Mouse (Mus musculus): ENCODE results near the gene Apba1. TPM values are rescaled to one million over a fixed set of nuclear protein-coding genes. Genes with fewer than 3 reads are reported as not detected.
A peak's percentile ranks its signal among the peaks of the same experiment; 100 is the strongest.

Gene Apba1
- polyA plus RNA-seq, 1 experiment from 2014 or later: 13.3 TPM

- H3K36me3 ChIP-seq (ENCODE audit: control insufficient read depth, insufficient read depth, low read length): no peaks in the 10 kb centered on the region
- no peak overlapping the region for H3K9ac ChIP-seq (ENCODE audit: low read depth, low read length)
- H3K9me3 ChIP-seq (ENCODE audit: control insufficient read depth, low read length): no peaks in the 10 kb centered on the region
- peak overlapping the region; percentile 22 for H3K4me2 ChIP-seq (ENCODE audit: low read length)
- peak overlapping the region; percentile 59; the same call in 1 of the 2 replicates for H3K27ac ChIP-seq (ENCODE audit: low read depth, low read length)
- H3K4me3 ChIP-seq (ENCODE audit: low read length): no peak overlapping the region
- WGBS: 21% methylated on average over 10 of the region's 10 CpGs
- peaks cover 11% of the 10 kb centered on the region; the same call in 1 of the 2 replicates for H3K4me1 ChIP-seq (ENCODE audit: control insufficient read depth, insufficient read depth, low read depth, low read length)
- ATAC-seq: peak; percentile 66
- no peaks in the 10 kb centered on the region for H3K27me3 ChIP-seq (replicated peaks; ENCODE audit: control insufficient read depth, insufficient read depth, low read length)
These were observed 12.1 kb downstream of the Apba1 start for GRCm38 (mm10) chr19:23770494-23771423.

- 75% methylated on average over 7 of the region's 7 CpGs for WGBS
- no peak for ATAC-seq
- Histone ChIP-seq H3K4me2 (ENCODE audit: low read length) (no peak overlapping the region), H3K9ac (ENCODE audit: low read depth, low read length) (no peak overlapping the region), H3K27me3 (replicated peaks; ENCODE audit: control insufficient read depth, insufficient read depth, low read length) (no peaks in the 10 kb centered on the region), H3K9me3 (ENCODE audit: control insufficient read depth, low read length) (no peaks in the 10 kb centered on the region), H3K4me3 (ENCODE audit: low read length) (no peak overlapping the region), H3K4me1 (ENCODE audit: control insufficient read depth, insufficient read depth, low read depth, low read length) (peaks cover 11% of the 10 kb centered on the region; the same call in 1 of the 2 replicates), H3K27ac (ENCODE audit: low read depth, low read length) (no peak overlapping the region), H3K36me3 (ENCODE audit: control insufficient read depth, insufficient read depth, low read length) (no peaks in the 10 kb centered on the region)
These were observed 13.3 kb downstream of the Apba1 start for GRCm38 (mm10) chr19:23771971-23772370.

- Histone ChIP-seq H3K27me3 (replicated peaks; ENCODE audit: control insufficient read depth, insufficient read depth, low read length) (no peaks in the 10 kb centered on the region), H3K4me3 (ENCODE audit: low read length) (no peak overlapping the region), H3K4me1 (ENCODE audit: control insufficient read depth, insufficient read depth, low read depth, low read length) (peaks cover 9% of the 10 kb centered on the region; the same call in 1 of the 2 replicates), H3K9me3 (ENCODE audit: control insufficient read depth, low read length) (no peaks in the 10 kb centered on the region), H3K4me2 (ENCODE audit: low read length) (no peak overlapping the region), H3K27ac (ENCODE audit: low read depth, low read length) (no peak overlapping the region), H3K36me3 (ENCODE audit: control insufficient read depth, insufficient read depth, low read length) (no peaks in the 10 kb centered on the region), H3K9ac (ENCODE audit: low read depth, low read length) (no peak overlapping the region)
- ATAC-seq: no peak
- 71% methylated on average over 6 of the region's 6 CpGs for WGBS
These were observed 16.7 kb downstream of the Apba1 start for GRCm38 (mm10) chr19:23775356-23775755.

- no peak overlapping the region for H3K4me3 ChIP-seq (ENCODE audit: low read length)
- no peaks in the 10 kb centered on the region for H3K36me3 ChIP-seq (ENCODE audit: control insufficient read depth, insufficient read depth, low read length)
- H3K9me3 ChIP-seq (ENCODE audit: control insufficient read depth, low read length): no peaks in the 10 kb centered on the region
- H3K27ac ChIP-seq (ENCODE audit: low read depth, low read length): no peak overlapping the region
- no peaks in the 10 kb centered on the region for H3K27me3 ChIP-seq (replicated peaks; ENCODE audit: control insufficient read depth, insufficient read depth, low read length)
- no peaks in the 10 kb centered on the region for H3K4me1 ChIP-seq (ENCODE audit: control insufficient read depth, insufficient read depth, low read depth, low read length)
- H3K4me2 ChIP-seq (ENCODE audit: low read length): no peak overlapping the region
- no peak overlapping the region for H3K9ac ChIP-seq (ENCODE audit: low read depth, low read length)
- ATAC-seq: no peak
These were observed 20.4 kb downstream of the Apba1 start for GRCm38 (mm10) chr19:23779130-23779529.

- no peak overlapping the region for H3K9ac ChIP-seq (ENCODE audit: low read depth, low read length)
- 85% methylated on average over 4 of the region's 4 CpGs for WGBS
- H3K4me1 ChIP-seq (ENCODE audit: control insufficient read depth, insufficient read depth, low read depth, low read length): no peaks in the 10 kb centered on the region
- H3K4me2 ChIP-seq (ENCODE audit: low read length): no peak overlapping the region
- H3K36me3 ChIP-seq (ENCODE audit: control insufficient read depth, insufficient read depth, low read length): no peaks in the 10 kb centered on the region
- no peak overlapping the region for H3K4me3 ChIP-seq (ENCODE audit: low read length)
- ATAC-seq: no peak
- H3K27me3 ChIP-seq (replicated peaks; ENCODE audit: control insufficient read depth, insufficient read depth, low read length): no peaks in the 10 kb centered on the region
- H3K27ac ChIP-seq (ENCODE audit: low read depth, low read length): no peak overlapping the region
- H3K9me3 ChIP-seq (ENCODE audit: control insufficient read depth, low read length): no peaks in the 10 kb centered on the region
These were observed 21.4 kb downstream of the Apba1 start for GRCm38 (mm10) chr19:23780105-23780504.

- Histone ChIP-seq H3K27me3 (replicated peaks; ENCODE audit: control insufficient read depth, insufficient read depth, low read length) (no peaks in the 10 kb centered on the region), H3K9me3 (ENCODE audit: control insufficient read depth, low read length) (no peaks in the 10 kb centered on the region), H3K4me3 (ENCODE audit: low read length) (no peak overlapping the region), H3K4me1 (ENCODE audit: control insufficient read depth, insufficient read depth, low read depth, low read length) (no peaks in the 10 kb centered on the region), H3K4me2 (ENCODE audit: low read length) (no peak overlapping the region), H3K27ac (ENCODE audit: low read depth, low read length) (no peak overlapping the region), H3K9ac (ENCODE audit: low read depth, low read length) (no peak overlapping the region), H3K36me3 (ENCODE audit: control insufficient read depth, insufficient read depth, low read length) (no peaks in the 10 kb centered on the region)
- 7% methylated on average over 9 of the region's 9 CpGs for WGBS
- ATAC-seq: peak; percentile 19; the same call in 1 of the 2 replicates
These were observed 23.3 kb downstream of the Apba1 start for GRCm38 (mm10) chr19:23781968-23782367.

GRCm38 (mm10) chr19:23788420-23789132, 29.9 kb downstream of the Apba1 start:
- Histone ChIP-seq H3K4me2 (ENCODE audit: low read length) (no peak overlapping the region), H3K9ac (ENCODE audit: low read depth, low read length) (no peak overlapping the region), H3K27ac (ENCODE audit: low read depth, low read length) (no peak overlapping the region), H3K36me3 (ENCODE audit: control insufficient read depth, insufficient read depth, low read length) (no peaks in the 10 kb centered on the region), H3K4me1 (ENCODE audit: control insufficient read depth, insufficient read depth, low read depth, low read length) (peaks cover 3% of the 10 kb centered on the region; the same call in 1 of the 2 replicates), H3K9me3 (ENCODE audit: control insufficient read depth, low read length) (no peaks in the 10 kb centered on the region), H3K4me3 (ENCODE audit: low read length) (no peak overlapping the region), H3K27me3 (replicated peaks; ENCODE audit: control insufficient read depth, insufficient read depth, low read length) (no peaks in the 10 kb centered on the region)
- ATAC-seq: no peak
- 50% methylated on average over 9 of the region's 9 CpGs for WGBS

GRCm38 (mm10) chr19:23791704-23792103, 33.0 kb downstream of the Apba1 start:
- Histone ChIP-seq H3K36me3 (ENCODE audit: control insufficient read depth, insufficient read depth, low read length) (no peaks in the 10 kb centered on the region), H3K27ac (ENCODE audit: low read depth, low read length) (no peak overlapping the region), H3K4me1 (ENCODE audit: control insufficient read depth, insufficient read depth, low read depth, low read length) (peaks cover 12% of the 10 kb centered on the region), H3K27me3 (replicated peaks; ENCODE audit: control insufficient read depth, insufficient read depth, low read length) (no peaks in the 10 kb centered on the region), H3K9me3 (ENCODE audit: control insufficient read depth, low read length) (no peaks in the 10 kb centered on the region), H3K9ac (ENCODE audit: low read depth, low read length) (no peak overlapping the region), H3K4me2 (ENCODE audit: low read length) (no peak overlapping the region), H3K4me3 (ENCODE audit: low read length) (no peak overlapping the region)
- ATAC-seq: no peak
- WGBS: 87% methylated on average over 6 of the region's 6 CpGs

- Histone ChIP-seq H3K4me3 (ENCODE audit: low read length) (no peak overlapping the region), H3K27me3 (replicated peaks; ENCODE audit: control insufficient read depth, insufficient read depth, low read length) (no peaks in the 10 kb centered on the region), H3K9me3 (ENCODE audit: control insufficient read depth, low read length) (no peaks in the 10 kb centered on the region), H3K4me2 (ENCODE audit: low read length) (no peak overlapping the region), H3K4me1 (ENCODE audit: control insufficient read depth, insufficient read depth, low read depth, low read length) (peaks cover 12% of the 10 kb centered on the region), H3K27ac (ENCODE audit: low read depth, low read length) (no peak overlapping the region), H3K36me3 (ENCODE audit: control insufficient read depth, insufficient read depth, low read length) (no peaks in the 10 kb centered on the region), H3K9ac (ENCODE audit: low read depth, low read length) (no peak overlapping the region)
- ATAC-seq: no peak
- WGBS: 89% methylated on average over 6 of the region's 6 CpGs
These were observed 33.9 kb downstream of the Apba1 start for GRCm38 (mm10) chr19:23792559-23792958.

Measured in hindbrain, embryonic 16.5 days (tissue).